Mouse (Mus musculus) MEL (cell line): ENCODE data around the gene Heatr3. TPM values are rescaled to one million over a fixed set of nuclear protein-coding genes. Genes with fewer than 3 reads are reported as not detected.

Experiments used
- DNase-seq: peaks from one replicate; pipeline ENCODE4 v3.0.0; 2011; ENCODE audit warnings: low read depth, low spot score
- H3K27ac ChIP-seq: 2 replicates; pipeline ENCODE4 v1.5.1; 2012; ENCODE audit warnings: low read depth, mild to moderate bottlenecking, control low read depth, low read length, moderate library complexity; ENCODE audit not compliant: control insufficient read depth
- H3K27me3 ChIP-seq, 2 experiments: fragments of 150-350 bp in 1 of 2; sonication (generic) in 1 of 2; 2 replicates each; pipeline ENCODE4 v1.6.1; 2012; ENCODE audit warnings: low read length in 2 of 2, mild to moderate bottlenecking in 2 of 2, improper control_type of control experiment in 1 of 2, moderate library complexity in 1 of 2; ENCODE audit not compliant: insufficient read depth in 2 of 2, control insufficient read depth in 1 of 2
- H3K36me3 ChIP-seq, 2 experiments: 2 replicates each; pipeline ENCODE4 v1.6.1; 2012 to 2014; ENCODE audit warnings: low read length in 2 of 2, improper control_type of control experiment in 1 of 2, inconsistent platforms in 1 of 2, mild to moderate bottlenecking in 1 of 2; ENCODE audit not compliant: insufficient read depth in 2 of 2, control insufficient read depth in 1 of 2
- H3K4me1 ChIP-seq, 2 experiments: fragments of 150-350 bp in 1 of 2; sonication (generic) in 1 of 2; 2 replicates each; pipeline ENCODE4 v1.6.1; 2012; ENCODE audit warnings: low read length in 2 of 2, improper control_type of control experiment in 1 of 2, mild to moderate bottlenecking in 1 of 2; ENCODE audit not compliant: insufficient read depth in 2 of 2, control insufficient read depth in 1 of 2
- H3K4me3 ChIP-seq, 2 experiments: fragments of 150-350 bp in 1 of 2; sonication (generic) in 1 of 2; 2 replicates each; pipeline ENCODE4 v1.5.1; 2012; ENCODE audit warnings: low read depth in 2 of 2, low read length in 2 of 2, mild to moderate bottlenecking in 2 of 2, moderate library complexity in 2 of 2, control low read depth in 1 of 2, improper control_type of control experiment in 1 of 2; ENCODE audit not compliant: control insufficient read depth in 1 of 2, insufficient read depth in 1 of 2
- H3K79me2 ChIP-seq: 2 replicates; pipeline ENCODE4 v1.6.1; 2012; ENCODE audit warnings: mild to moderate bottlenecking, low read length, moderate library complexity; ENCODE audit not compliant: control insufficient read depth, poor library complexity, insufficient read depth
- H3K9ac ChIP-seq: 2 replicates; pipeline ENCODE4 v1.6.1; 2012; ENCODE audit warnings: low read depth, mild to moderate bottlenecking, control low read depth, low read length, moderate library complexity; ENCODE audit not compliant: control insufficient read depth, poor library complexity, severe bottlenecking
- H3K9me3 ChIP-seq: fragments of 150-350 bp; sonication (generic); replicated peaks from 2 replicates; pipeline ENCODE4 v1.6.1; 2012; ENCODE audit warnings: mild to moderate bottlenecking, low read length, improper control_type of control experiment, moderate library complexity; ENCODE audit not compliant: insufficient read depth
- BHLHE40 ChIP-seq: IDR thresholded peaks from 2 replicates; pipeline ENCODE4 v1.6.1; 2012; ENCODE audit warnings: low read depth, mild to moderate bottlenecking, inconsistent platforms, low read length, improper control_type of control experiment, borderline replicate concordance
- CHD1 ChIP-seq: IDR thresholded peaks from 2 replicates; pipeline ENCODE4 v1.6.1; 2012; ENCODE audit warnings: low read depth, mild to moderate bottlenecking, inconsistent platforms, low read length, improper control_type of control experiment
- CHD2 ChIP-seq: IDR thresholded peaks from 2 replicates; pipeline ENCODE4 v1.6.1; 2011; ENCODE audit warnings: low read length, improper control_type of control experiment
- CTCF ChIP-seq, 3 experiments: IDR thresholded peaks in 2 of 3; conservative IDR thresholded peaks in 1 of 3; 2 replicates each; pipeline ENCODE4 v1.5.1; 2011 to 2012; ENCODE audit warnings: low read length in 3 of 3, low read depth in 2 of 3, mild to moderate bottlenecking in 2 of 3, improper control_type of control experiment in 1 of 3, inconsistent platforms in 1 of 3, mixed read lengths in 1 of 3, moderate library complexity in 1 of 3; ENCODE audit not compliant: control insufficient read depth in 1 of 3, insufficient read depth in 1 of 3, poor library complexity in 1 of 3, severe bottlenecking in 1 of 3
- E2F4 ChIP-seq: IDR thresholded peaks from 2 replicates; pipeline ENCODE4 v1.6.1; 2011; ENCODE audit warnings: low read depth, low read length, improper control_type of control experiment, borderline replicate concordance
- ELF1 ChIP-seq: IDR thresholded peaks from 2 replicates; pipeline ENCODE4 v1.6.1; 2014; ENCODE audit warnings: low read depth, mild to moderate bottlenecking, inconsistent platforms, low read length, improper control_type of control experiment, moderate library complexity
- EP300 ChIP-seq, 2 experiments: IDR thresholded peaks; 2 replicates each; pipeline ENCODE4 v1.6.1; 2011; ENCODE audit warnings: improper control_type of control experiment in 2 of 2, low read length in 2 of 2, low read depth in 1 of 2, mild to moderate bottlenecking in 1 of 2
- GABPA ChIP-seq: IDR thresholded peaks from 2 replicates; pipeline ENCODE4 v1.6.1; 2012; ENCODE audit warnings: low read depth, mild to moderate bottlenecking, inconsistent platforms, low read length, improper control_type of control experiment, moderate library complexity
- GATA1 ChIP-seq: IDR thresholded peaks from 2 replicates; pipeline ENCODE4 v1.6.1; 2011; ENCODE audit warnings: low read depth, low read length, improper control_type of control experiment
- HCFC1 ChIP-seq: IDR thresholded peaks from 2 replicates; pipeline ENCODE4 v1.6.1; 2012; ENCODE audit warnings: low read depth, mild to moderate bottlenecking, inconsistent platforms, low read length, improper control_type of control experiment, moderate library complexity
- JUND ChIP-seq: IDR thresholded peaks from 2 replicates; pipeline ENCODE4 v1.6.1; 2011; ENCODE audit warnings: low read depth, mild to moderate bottlenecking, improper control_type of control experiment, low read length
- KAT2A ChIP-seq: conservative IDR thresholded peaks from 2 replicates; pipeline ENCODE4 v1.6.1; 2012; ENCODE audit warnings: low read depth, low read length, improper control_type of control experiment, inconsistent platforms
- MAX ChIP-seq: IDR thresholded peaks from 2 replicates; pipeline ENCODE4 v1.6.1; 2011; ENCODE audit warnings: low read length, improper control_type of control experiment
- MAZ ChIP-seq: IDR thresholded peaks from 2 replicates; pipeline ENCODE4 v1.6.1; 2012; ENCODE audit warnings: low read depth, mild to moderate bottlenecking, inconsistent platforms, low read length, improper control_type of control experiment
- MEF2A ChIP-seq: IDR thresholded peaks from 2 replicates; pipeline ENCODE4 v1.6.1; 2014; ENCODE audit warnings: low read depth, mild to moderate bottlenecking, inconsistent platforms, low read length, improper control_type of control experiment; ENCODE audit not compliant: poor library complexity, insufficient replicate concordance, severe bottlenecking; ENCODE audit errors: extremely low read depth
- MXI1 ChIP-seq: IDR thresholded peaks from 2 replicates; pipeline ENCODE4 v1.6.1; 2011; ENCODE audit warnings: mild to moderate bottlenecking, low read depth, low read length, improper control_type of control experiment
- MYB ChIP-seq: IDR thresholded peaks from 2 replicates; pipeline ENCODE4 v1.6.1; 2011; ENCODE audit warnings: mild to moderate bottlenecking, low read depth, low read length, improper control_type of control experiment
- MYC ChIP-seq: IDR thresholded peaks from 2 replicates; pipeline ENCODE4 v1.6.1; 2011; ENCODE audit warnings: low read depth, mild to moderate bottlenecking, low read length, improper control_type of control experiment, moderate library complexity
- NRF1 ChIP-seq: IDR thresholded peaks from 2 replicates; pipeline ENCODE4 v1.6.1; 2014; ENCODE audit warnings: low read depth, mild to moderate bottlenecking, inconsistent platforms, low read length, improper control_type of control experiment, moderate library complexity; ENCODE audit not compliant: poor library complexity, insufficient read depth, severe bottlenecking
- POLR2A ChIP-seq, 2 experiments: IDR thresholded peaks; 2 replicates each; pipeline ENCODE4 v1.6.1; 2011 to 2012; ENCODE audit warnings: low read length in 2 of 2, mild to moderate bottlenecking in 2 of 2, control low read depth in 1 of 2, improper control_type of control experiment in 1 of 2, low read depth in 1 of 2, moderate library complexity in 1 of 2; ENCODE audit not compliant: control insufficient read depth in 1 of 2, insufficient read depth in 1 of 2, poor library complexity in 1 of 2
- POLR2AphosphoS2 ChIP-seq: IDR thresholded peaks from 2 replicates; pipeline ENCODE4 v1.6.1; 2011; ENCODE audit warnings: low read length, improper control_type of control experiment
- POLR2AphosphoS5 ChIP-seq: IDR thresholded peaks from 2 replicates; pipeline ENCODE4 v1.6.1; 2012; ENCODE audit warnings: low read depth, borderline replicate concordance, mild to moderate bottlenecking, inconsistent platforms, low read length, moderate library complexity, mixed read lengths
- RAD21 ChIP-seq: IDR thresholded peaks from 2 replicates; pipeline ENCODE4 v1.6.1; 2011; ENCODE audit warnings: mild to moderate bottlenecking, low read depth, low read length, improper control_type of control experiment
- RCOR1 ChIP-seq: IDR thresholded peaks from 2 replicates; pipeline ENCODE4 v1.6.1; 2012; ENCODE audit warnings: low read depth, mild to moderate bottlenecking, inconsistent platforms, low read length, improper control_type of control experiment
- SIN3A ChIP-seq: IDR thresholded peaks from 2 replicates; pipeline ENCODE4 v1.6.1; 2012; ENCODE audit warnings: low read length, improper control_type of control experiment, inconsistent platforms
- TAL1 ChIP-seq: IDR thresholded peaks from 2 replicates; pipeline ENCODE4 v1.6.1; 2012; ENCODE audit warnings: mild to moderate bottlenecking, inconsistent platforms, low read length, moderate library complexity, mixed read lengths
- TBP ChIP-seq: IDR thresholded peaks from 2 replicates; pipeline ENCODE4 v1.8.0; 2011; ENCODE audit warnings: low read depth, low read length, improper control_type of control experiment
- TCF12 ChIP-seq: IDR thresholded peaks from 2 replicates; pipeline ENCODE4 v1.6.1; 2014; ENCODE audit warnings: low read depth, mild to moderate bottlenecking, inconsistent platforms, low read length, improper control_type of control experiment, moderate library complexity
- UBTF ChIP-seq: IDR thresholded peaks from 2 replicates; pipeline ENCODE4 v1.6.1; 2012; ENCODE audit warnings: low read depth, mild to moderate bottlenecking, inconsistent platforms, low read length, improper control_type of control experiment, moderate library complexity, borderline replicate concordance; ENCODE audit not compliant: insufficient read depth
- USF1 ChIP-seq: IDR thresholded peaks from 2 replicates; pipeline ENCODE4 v1.6.1; 2014; ENCODE audit warnings: low read depth, mild to moderate bottlenecking, inconsistent platforms, low read length, improper control_type of control experiment, moderate library complexity
- USF2 ChIP-seq, 2 experiments: IDR thresholded peaks; 2 replicates each; pipeline ENCODE4 v1.6.1; 2011 to 2012; ENCODE audit warnings: improper control_type of control experiment in 2 of 2, low read length in 2 of 2, borderline replicate concordance in 1 of 2, inconsistent platforms in 1 of 2, low read depth in 1 of 2, mild to moderate bottlenecking in 1 of 2; ENCODE audit not compliant: insufficient read depth in 1 of 2
- ZC3H11A ChIP-seq: IDR thresholded peaks from 2 replicates; pipeline ENCODE4 v1.6.1; 2012; ENCODE audit warnings: low read depth, mild to moderate bottlenecking, inconsistent platforms, low read length, improper control_type of control experiment
- ZKSCAN1 ChIP-seq: IDR thresholded peaks from 2 replicates; pipeline ENCODE4 v1.6.1; 2012; ENCODE audit warnings: low read depth, mild to moderate bottlenecking, inconsistent platforms, low read length, improper control_type of control experiment, moderate library complexity
- ZMIZ1 ChIP-seq: IDR thresholded peaks from 2 replicates; pipeline ENCODE4 v1.6.1; 2012; ENCODE audit warnings: low read depth, mild to moderate bottlenecking, inconsistent platforms, low read length, improper control_type of control experiment, moderate library complexity
- ZNF384 ChIP-seq: IDR thresholded peaks from 2 replicates; pipeline ENCODE4 v1.6.1; 2012; ENCODE audit warnings: low read depth, mild to moderate bottlenecking, inconsistent platforms, low read length, improper control_type of control experiment
- polyA plus RNA-seq, 2 experiments: library from polyadenylated mRNA; stranded (reverse) in 1 of 2; unstranded in 1 of 2; fragments of >175 nt in 1 of 2; fragments of >200 nt in 1 of 2; gene quantifications; 2 replicates each; pipeline versions ENCODE4 v1.2.1 to v1.2.4; 2012; ENCODE audit warnings: low replicate concordance in 2 of 2, low read depth in 1 of 2; ENCODE audit not compliant: insufficient read length in 2 of 2, insufficient read depth in 1 of 2, missing spikeins in 1 of 2
- total RNA-seq: library from RNA; depleted of rRNA; stranded (reverse); fragments of 300-350 nt; gene quantifications from 2 replicates; pipeline ENCODE4 v1.2.3, GENCODE M21; 2012; rRNA removed

The Heatr3 gene
- total RNA-seq (52.9 and 60.3 TPM in 2 replicates), polyA plus RNA-seq (10 to 100 TPM in 1 of 2 experiments, not detected in 1; 59.6 TPM)

DNA sequence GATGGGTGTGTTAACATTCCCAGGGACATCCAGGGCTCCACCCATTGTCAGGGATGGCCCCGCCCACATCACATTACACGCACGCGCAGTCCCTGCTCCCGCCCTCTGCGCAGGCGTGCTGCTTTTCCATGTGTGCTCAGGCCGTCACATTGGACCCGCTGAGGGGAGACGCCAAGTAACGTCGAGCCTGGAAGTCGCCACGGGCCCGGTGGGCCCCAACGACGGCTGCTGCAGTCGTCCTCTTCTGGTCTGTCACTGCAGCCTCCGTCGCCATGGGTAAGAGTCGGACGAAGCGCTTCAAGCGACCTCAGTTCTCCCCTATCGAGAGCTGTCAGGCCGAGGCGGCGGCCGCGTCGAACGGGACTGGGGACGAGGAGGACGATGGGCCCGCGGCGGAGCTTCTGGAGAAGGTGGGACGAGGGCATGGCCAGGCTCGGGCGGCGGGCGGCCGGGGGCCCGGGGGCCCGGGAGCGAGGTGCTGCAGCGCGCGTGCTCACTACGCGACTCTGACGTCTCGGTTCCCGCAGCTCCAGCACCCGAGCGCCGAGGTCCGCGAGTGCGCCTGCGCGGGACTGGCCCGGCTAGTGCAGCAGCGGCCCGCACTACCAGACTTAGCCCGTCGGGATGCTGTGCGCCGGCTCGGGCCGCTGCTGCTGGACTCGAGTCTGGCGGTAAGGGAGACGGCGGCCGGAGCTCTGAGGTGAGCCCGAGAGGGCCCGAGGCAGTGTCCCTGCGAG lies at the start of gene Heatr3:
TSS of gene Heatr3 (plus strand) at position 108 of the 737 bp plus-strand sequence.
- H3K9ac ChIP-seq = peak within 1 kb of the TSS; percentile 98
- peak within 1 kb of the TSS; percentile 87 for H3K27ac ChIP-seq
- H3K36me3 ChIP-seq = peaks cover 8 to 21% of the 10 kb centered on the region in 2 experiments
- H3K4me3 ChIP-seq = peak within 1 kb of the TSS; percentile 75 to 91
- H3K9me3 ChIP-seq = no peaks in the 10 kb centered on the region
- peaks cover 32% of the 10 kb centered on the region for H3K79me2 ChIP-seq
- peaks cover 0 to 8% of the 10 kb centered on the region in 2 experiments; a peak in 2 of 4 replicates for H3K4me1 ChIP-seq
- peak; percentile 94 for DNase-seq
- H3K27me3 ChIP-seq = no peaks in the 10 kb centered on the region
- TF ChIP-seq ZMIZ1 (no peak), POLR2AphosphoS2 (peak; percentile 78; the same call in 1 of the 2 replicates), KAT2A (no peak; the same call in 1 of the 2 replicates), CTCF (IDR thresholded peaks at IDR 0.05 in 2 of 3, conservative IDR thresholded peaks at IDR 0.05 in 1 of 3; ENCODE audit: control insufficient read depth in 1 of 3, insufficient read depth in 1 of 3, low read depth in 2 of 3, low read length in 3 of 3, poor library complexity in 1 of 3, severe bottlenecking in 1 of 3) (no peak), ELF1 (no peak), MEF2A (no peak), POLR2AphosphoS5 (0 out of 2 replicates have a peak, but pooled peaks have one; percentile 44), CHD2 (no peak), EP300 (IDR thresholded peaks at IDR 0.05; ENCODE audit: low read depth in 1 of 2, low read length in 2 of 2) (no peak), MYB (no peak), MXI1 (peak; percentile 94), NRF1 (peak; percentile 93), SIN3A (peak; percentile 79), GABPA (no peak), TAL1 (no peak), JUND (no peak), ZC3H11A (no peak), TBP (peak; percentile 82), GATA1 (no peak), UBTF (no peak), MAZ (no peak), CHD1 (no peak), ZKSCAN1 (no peak), MAX (peak; percentile 84), RAD21 (no peak), USF2 (IDR thresholded peaks at IDR 0.05; ENCODE audit: borderline replicate concordance in 1 of 2, insufficient read depth in 1 of 2, low read depth in 1 of 2, low read length in 2 of 2) (no peak), E2F4 (no peak), BHLHE40 (no peak), ZNF384 (no peak), POLR2A (IDR thresholded peaks at IDR 0.05; ENCODE audit: control insufficient read depth in 1 of 2, insufficient read depth in 1 of 2, low read depth in 1 of 2, low read length in 2 of 2, poor library complexity in 1 of 2) (peak; percentile 88 to 97), TCF12 (peak; percentile 44; the same call in 1 of the 2 replicates), USF1 (0 out of 2 replicates have a peak, but pooled peaks have one; percentile 6), MYC (peak; percentile 91), HCFC1 (peak; percentile 75), RCOR1 (no peak)
